Mouse (Mus musculus) large intestine, adult 2 months (tissue): ENCODE results near the gene Ikzf3. TPM values are rescaled to one million over a fixed set of nuclear protein-coding genes. Genes with fewer than 3 reads are reported as not detected.

Source experiments
- DNase-seq: peaks from one replicate; pipeline ENCODE4 v3.0.0-alpha.2; 2012; ENCODE audit warnings: low read depth, low spot score
- WGBS: fragments of 180-500 bp; shearing (Covaris S2); methylation state at CpG from one replicate; pipeline ENCODE4 v1.1.7; 2018; 5-methylcytosine and 5-hydroxymethylcytosine counted together
- polyA plus RNA-seq: library from polyadenylated mRNA; depleted of rRNA; stranded (reverse); fragments of >200 nt; gene quantifications from 2 replicates; pipeline ENCODE4 v1.2.3, GENCODE M21; 2012

The Ikzf3 gene
- polyA plus RNA-seq, 1 experiment = 8.1 TPM

DNA sequence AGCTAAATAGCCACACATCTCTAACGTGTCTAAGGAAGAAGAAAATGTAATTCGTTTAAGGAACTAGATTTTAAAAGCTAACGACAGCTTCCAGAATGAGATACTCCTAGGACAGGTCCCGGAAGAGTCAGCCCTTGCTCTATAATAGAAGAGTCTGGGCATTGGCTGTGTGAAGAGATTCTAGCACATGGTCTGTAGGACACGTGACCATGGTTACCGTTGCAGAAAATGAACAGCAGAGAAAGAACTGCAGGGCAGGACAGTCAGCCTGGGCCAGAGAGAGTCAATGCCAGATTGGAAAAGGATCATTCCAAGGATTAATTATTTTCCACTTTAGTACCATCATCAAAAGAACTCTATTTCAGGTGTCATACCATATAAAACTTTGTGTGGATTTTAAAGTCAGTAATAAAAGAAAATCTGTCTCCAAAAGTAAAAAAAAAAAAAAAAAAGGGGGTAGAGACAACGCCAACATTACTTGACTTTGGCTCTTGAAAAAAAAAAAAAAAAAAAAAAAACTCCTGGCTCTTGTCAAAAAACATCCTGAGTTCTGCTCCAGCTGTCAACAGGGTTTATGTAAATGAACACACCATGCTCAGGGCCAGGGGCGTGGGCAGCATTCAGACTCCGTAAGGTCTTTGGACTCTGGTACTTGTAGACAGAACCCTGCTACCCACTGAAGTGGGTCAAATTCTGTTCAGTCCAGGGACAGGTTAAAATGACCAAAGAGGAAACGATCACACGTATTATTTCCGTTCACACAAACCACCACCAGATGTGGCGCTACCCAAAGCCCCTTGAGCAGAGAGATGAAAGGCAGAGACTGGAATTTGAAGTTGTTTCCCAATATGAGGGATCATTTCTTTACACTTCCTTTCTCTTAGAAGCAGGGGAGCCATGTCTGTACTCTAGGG lies 66.5 kb downstream of the Ikzf3 start:
- WGBS = 67% methylated on average over 13 of the region's 13 CpGs
- DNase-seq = no peak

DNA sequence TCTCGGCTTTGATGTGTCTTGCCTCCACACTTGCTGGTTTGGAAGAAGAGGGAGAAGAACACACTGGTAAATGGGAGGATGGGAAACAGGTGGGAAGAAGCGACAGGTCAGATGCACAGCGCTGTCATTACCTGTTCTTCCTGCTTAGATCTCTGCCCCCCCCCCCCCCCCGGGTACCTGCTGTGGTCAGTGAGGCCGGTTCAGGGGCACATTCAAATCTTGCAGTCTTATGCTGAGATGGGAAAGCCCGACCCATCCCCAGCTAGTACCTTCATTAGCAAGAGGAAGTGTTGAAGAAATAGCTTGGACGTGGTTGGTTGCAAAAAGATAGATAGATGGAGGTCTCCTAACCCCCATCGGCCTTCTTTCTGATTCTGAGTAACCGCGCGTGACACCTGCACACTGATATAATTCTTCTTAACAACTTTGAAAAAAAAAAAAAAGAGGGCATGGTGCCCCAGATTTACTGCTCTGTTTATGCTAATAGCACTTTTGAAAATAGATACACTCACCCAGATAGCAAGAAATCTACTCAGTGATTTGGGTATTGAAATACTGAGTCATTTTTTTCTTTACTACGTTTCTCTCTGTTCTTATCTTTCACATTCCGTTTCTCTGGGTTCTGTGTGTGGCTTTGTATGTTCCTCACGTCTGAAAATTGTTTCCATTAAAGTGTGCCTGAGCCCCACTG lies 68.7 kb downstream of the Ikzf3 start:
- no peak for DNase-seq
- WGBS = 65% methylated on average over 14 of the region's 14 CpGs

DNA sequence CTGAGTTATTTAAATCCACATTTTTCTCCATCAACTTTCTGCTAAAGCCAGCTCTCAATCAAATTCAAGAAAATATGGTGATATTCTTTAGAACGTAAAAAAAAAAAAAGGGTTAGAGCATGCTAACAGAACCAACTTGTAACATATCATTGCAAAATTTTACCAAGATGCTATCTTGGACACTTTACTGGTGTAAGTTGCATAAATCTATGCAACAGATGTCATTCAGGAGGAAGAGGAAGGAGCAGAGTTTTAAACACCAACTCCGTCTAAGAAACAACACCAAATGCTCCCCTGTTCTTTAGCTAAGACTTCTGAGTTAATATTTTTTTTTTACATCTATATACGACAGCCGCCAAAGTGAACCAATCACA lies 69.4 kb downstream of the Ikzf3 start:
- DNase-seq = no peak
- WGBS = 52% methylated on average over 4 of the region's 4 CpGs

DNA sequence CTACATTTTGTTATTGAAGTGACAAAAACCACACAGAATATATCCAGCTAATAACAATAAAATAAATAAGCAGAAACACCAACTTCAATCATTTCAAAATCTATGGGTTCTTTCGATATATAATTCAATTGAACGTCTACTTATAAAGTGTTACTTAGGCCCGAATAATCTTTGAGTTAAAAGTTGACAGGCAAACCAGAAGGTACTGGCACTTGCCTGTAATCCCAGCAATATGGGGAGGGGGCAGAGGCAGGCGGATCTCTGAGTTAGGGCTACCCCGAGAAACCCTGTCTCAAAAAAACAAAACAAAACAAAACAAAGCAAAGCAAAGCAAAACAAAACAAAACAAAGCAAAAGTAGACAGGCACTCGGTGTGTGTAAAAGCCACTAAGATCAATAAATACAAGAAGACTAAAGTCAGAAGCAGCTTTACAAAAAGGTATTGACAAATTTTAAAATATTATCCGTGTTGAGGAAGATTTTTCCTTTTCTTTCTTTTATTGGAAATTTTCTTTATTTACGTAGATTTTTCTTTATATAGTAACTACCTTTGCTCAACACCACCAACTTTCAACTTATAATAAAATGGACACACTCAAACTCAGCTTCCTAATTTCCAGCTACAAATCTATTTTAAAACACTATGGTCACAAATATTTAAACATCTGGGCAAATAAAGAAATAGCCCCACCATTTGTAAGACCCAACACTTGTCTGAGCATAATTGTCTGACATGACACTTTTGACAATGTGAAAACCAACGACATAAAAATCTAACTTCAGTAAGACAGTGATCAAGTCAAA lies 70.0 kb downstream of the Ikzf3 start:
- WGBS = 80% methylated on average over 9 of the region's 9 CpGs

DNA sequence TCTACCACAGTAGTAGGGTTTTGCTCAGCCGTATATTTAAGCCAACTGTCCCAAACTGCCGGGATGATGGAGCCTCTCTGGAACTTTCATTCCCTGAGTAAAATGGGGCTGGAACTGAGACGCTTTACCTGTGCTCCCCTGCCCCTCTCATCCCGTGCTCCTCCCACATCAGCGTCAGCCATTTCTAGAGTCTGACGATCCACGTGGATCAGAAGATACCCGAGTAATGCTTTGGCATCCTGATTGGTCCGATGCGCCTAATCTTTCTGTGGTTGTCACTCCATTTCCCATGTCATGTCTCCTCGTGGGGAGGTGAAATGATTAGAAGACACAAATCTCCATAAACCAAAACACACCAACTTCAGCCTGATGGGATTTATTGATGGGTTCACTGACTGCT lies 70.9 kb downstream of the Ikzf3 start:
- DNase-seq = no peak
- 83% methylated on average over 11 of the region's 11 CpGs for WGBS

More for the DNA sequence above, 70.0 kb downstream of the Ikzf3 start:
- no peak for DNase-seq

DNA sequence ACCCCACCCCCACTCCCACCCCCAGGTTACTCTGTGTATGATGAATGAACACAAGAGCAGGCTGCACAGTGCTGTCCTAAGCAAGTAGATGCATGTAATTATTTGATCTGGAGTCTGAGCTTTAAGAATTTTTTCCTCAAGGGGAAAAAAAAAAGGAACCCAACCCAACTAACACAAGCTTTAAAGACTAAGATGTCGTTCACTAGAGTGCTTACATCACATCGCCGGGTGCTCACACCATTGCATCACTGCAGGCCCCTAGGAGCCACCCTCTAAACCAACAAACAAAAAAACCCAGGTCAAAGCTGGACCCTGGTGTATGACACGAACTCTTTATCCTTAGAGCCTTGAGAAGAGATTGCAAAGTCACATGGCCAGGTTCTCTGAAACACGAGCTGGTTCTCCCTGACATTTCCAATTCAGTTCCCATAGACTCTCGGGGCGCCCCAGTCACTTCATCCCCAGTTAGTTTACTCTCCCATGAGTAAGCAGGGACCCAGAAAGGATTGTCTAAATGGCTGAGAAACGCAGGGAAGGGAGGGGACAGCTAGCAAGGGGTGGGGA lies 71.8 kb downstream of the Ikzf3 start:
- WGBS = 41% methylated on average over 8 of the region's 8 CpGs
- DNase-seq = no peak

DNA sequence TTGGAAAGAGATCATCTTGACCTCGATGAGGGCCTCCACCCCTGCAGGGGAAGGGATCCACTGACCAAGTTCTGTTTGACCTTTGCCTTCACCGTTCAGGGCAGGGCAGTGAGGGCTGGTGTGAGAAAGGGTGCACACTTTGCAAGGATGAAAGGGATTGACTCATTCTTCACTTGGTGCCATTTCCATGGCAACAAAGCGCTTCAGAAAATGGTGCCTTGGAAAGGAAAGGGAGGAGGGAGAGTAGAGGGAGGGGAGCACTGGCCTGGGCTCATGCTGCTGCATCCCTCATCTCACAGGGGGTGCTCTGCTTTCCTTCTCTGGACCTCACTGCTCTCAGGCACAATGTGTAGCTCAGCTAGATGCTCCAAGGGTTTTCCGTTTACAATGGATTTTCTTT lies 73.1 kb downstream of the Ikzf3 start:
- 50% methylated on average over 4 of the region's 4 CpGs for WGBS
- no peak for DNase-seq

DNA sequence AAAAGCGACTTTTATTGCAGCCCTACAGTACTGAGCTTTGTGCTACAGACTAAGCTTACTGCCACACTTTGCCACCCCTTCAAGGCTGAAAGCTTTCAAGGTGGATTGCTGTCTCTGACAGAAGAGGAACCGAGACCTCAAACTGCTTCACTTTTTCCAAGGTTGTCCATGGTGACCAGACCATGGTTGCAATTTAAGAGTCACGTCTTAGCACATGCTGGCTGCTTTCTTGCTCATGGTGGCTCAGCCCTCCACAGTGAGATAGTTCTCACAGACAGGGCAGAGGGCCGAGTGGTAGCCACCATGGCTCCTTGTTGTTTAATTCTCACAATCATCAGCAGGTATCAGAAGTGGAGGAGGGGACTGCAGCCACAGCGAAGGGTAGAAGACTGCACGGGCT lies 75.0 kb downstream of the Ikzf3 start:
- 65% methylated on average over 6 of the region's 6 CpGs for WGBS
- no peak for DNase-seq

DNA sequence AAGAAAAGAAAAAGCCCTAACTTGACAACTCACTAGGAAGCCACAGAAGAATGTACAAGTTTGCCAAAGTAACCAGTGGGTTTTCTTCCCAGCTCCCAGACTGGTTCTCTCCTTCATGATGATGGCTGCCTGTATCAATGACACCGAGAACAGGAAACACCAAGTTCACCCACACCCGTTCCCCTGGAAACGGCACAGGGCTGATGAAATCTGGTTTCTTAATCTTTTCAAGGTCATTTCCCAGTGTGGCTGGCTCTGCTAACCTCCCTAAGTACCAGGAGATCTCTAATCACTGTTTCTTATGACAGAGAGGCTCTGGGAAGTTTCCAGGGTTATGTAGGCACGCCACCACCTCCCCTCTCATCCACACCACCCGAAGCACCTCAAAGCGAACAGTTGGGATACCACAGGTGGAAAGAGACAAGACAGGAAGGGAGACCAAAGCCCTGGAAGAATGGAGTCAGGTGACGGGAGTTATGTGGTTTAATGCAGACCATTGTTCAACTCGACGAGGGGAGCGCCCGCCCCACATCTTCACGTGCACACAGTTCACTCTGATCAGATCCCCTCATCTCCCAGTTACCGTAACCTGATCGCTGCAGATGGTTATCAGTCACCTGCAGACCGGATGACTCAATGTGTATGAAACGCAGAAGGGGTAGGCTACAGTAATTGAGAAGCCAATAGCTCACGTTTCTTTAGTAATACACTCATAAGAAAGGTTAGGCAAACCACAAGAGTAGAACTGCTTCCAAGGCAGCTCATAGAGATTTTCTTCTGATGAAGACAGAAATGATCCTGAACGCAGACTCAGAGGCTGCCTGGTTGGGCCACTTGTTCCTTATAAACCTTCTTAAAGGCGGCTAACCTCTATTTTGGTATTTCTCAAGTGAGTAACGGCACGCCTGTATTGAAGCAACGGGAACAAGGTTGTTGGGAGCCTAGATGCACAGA lies 75.8 kb downstream of the Ikzf3 start:
- WGBS = 44% methylated on average over 22 of the region's 22 CpGs
- no peak for DNase-seq

DNA sequence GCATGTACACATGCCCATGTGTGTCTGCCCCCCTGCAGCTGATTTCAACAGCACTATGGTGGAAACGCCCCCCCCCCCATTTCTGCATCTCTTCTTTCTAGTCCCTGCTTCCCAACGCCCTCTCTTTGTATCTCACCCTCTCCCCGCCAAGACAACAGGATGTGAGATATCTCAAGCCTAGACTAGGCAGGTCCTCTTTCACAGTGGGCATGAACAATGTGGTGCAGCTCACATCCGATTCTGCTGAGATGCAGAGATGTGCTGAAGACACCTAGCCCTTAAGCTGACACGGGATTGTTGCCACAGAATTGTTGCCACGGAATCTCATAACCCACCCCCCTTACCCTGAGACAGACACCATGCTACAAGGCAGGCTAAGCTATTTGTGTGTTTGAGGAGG lies 81.3 kb downstream of the Ikzf3 start:
- DNase-seq = no peak
- WGBS = 67% methylated on average over 6 of the region's 6 CpGs

DNA sequence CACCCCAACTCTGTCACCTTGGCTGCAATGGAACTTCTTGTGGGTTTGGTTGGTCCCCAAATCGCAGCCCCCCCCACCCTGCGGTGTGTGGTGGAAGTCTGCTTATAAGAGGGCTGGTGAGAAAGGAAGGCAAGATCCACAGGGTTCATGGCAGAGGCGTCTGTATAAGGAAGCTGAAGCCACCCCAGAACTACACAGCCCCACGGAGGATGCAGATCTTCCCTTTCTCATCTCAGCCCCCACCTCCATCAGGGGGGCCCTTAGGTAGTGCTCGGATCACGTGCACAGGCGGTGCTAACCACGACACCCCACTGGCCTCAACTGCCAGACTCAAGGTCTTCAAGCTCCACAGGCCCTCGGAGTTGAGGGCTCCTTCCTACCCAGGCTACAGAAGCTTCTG lies 81.9 kb downstream of the Ikzf3 start:
- WGBS = 70% methylated on average over 9 of the region's 9 CpGs
- no peak for DNase-seq

DNA sequence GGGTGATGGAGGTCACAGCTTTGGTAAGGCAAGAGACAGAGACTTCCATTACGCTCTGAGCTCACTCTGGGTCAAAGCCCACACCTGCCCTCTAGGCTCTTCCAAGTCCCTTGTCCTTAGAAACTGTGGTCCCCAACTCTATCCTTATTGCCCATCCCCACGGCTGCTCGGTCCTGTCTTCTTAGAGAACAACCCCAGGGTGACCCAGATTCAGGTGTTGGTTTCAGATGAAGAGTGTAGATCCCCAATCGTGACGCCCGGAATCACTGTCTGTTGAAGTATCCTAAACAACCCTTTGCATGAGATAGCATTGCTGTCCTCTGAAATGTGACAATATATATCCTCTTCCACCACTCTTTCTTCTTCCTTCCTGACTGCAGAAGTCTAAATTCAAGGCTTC lies 83.6 kb downstream of the Ikzf3 start:
- DNase-seq = no peak
- 87% methylated on average over 6 of the region's 6 CpGs for WGBS

DNA sequence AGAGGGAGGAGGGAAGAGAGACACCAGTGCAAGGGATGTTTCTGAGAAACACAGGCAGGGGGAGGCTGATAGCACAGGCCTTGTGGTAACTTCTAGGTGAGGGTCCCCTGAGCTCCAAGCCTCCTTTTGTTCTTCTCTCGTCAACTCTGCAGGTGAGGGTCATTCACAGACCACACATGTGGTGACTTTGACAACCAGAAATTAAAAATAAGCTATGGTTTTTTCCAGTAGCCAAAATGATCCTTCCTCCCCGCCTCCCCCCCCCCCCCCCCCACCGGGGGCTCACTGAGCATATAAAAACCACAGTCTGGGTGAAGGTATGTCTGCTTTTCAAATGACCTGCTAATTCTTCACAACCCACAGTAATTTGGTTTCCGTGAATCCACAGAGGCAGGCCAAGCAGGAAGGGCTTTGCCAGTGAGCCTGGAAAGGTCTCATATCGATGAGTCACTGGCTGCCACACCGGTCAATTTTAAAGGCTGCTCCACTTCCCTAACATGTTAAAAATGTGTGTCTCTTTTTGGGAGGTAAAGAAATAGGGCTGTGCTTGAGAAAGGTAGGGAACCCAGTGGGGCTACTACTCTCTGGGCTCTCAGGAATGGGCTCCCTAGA lies 84.6 kb downstream of the Ikzf3 start:
- no peak for DNase-seq
- WGBS = 28% methylated on average over 6 of the region's 6 CpGs

DNA sequence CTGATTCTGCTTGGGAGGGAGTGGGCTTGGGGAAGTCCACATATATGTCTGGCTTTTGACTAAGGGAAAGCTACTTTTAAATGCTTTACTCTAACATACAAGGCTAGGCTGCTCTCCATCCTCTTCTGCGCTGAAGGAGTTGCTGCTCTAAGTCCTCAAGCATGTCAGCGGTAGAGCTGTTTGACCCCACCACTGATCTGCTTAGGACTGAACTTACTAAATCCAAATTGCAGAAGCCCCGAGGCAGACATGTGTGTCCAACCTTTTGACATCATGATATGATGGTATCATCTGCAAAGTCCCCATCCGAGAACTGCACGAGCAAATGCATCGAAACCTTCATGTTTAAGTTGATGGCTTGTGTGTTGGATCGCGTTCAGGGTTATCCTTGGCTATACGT lies 86.0 kb downstream of the Ikzf3 start:
- DNase-seq = no peak
- 83% methylated on average over 9 of the region's 9 CpGs for whole genome bisulfite sequencing

DNA sequence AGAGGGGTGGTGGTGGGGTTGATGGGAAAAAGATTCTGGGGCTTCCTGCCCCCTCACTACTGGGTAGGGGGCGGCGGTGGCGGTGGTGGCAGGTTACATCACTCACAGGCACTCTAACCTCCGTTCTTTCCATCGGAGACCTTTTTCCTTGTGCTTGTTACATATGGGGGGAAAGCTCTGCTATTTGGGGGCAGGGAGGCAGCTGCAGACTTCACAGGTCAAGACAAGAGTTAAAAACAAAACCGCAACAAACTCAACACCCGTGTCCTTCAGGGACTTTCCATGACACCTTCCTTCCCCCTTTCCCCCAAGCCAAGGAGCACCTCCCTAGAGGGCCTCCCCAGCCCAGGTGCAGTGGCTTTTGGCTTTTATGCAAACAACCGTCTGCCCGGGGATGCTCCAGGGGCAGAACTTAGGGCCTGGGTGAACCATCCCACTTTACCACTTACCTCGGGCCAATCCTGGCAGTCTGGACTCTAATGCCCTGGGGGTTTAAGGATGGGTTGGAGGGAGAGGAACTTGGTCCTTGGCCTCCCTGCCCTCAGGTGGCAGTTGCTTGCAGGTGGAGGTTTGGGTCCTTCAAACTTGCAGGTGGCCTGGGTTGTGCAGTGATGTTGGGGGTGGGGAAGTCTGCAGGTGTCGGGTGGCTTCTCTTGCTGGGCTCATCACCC lies 86.6 kb downstream of the Ikzf3 start:
- 28% methylated on average over 11 of the region's 11 CpGs for WGBS
- DNase-seq = no peak

DNA sequence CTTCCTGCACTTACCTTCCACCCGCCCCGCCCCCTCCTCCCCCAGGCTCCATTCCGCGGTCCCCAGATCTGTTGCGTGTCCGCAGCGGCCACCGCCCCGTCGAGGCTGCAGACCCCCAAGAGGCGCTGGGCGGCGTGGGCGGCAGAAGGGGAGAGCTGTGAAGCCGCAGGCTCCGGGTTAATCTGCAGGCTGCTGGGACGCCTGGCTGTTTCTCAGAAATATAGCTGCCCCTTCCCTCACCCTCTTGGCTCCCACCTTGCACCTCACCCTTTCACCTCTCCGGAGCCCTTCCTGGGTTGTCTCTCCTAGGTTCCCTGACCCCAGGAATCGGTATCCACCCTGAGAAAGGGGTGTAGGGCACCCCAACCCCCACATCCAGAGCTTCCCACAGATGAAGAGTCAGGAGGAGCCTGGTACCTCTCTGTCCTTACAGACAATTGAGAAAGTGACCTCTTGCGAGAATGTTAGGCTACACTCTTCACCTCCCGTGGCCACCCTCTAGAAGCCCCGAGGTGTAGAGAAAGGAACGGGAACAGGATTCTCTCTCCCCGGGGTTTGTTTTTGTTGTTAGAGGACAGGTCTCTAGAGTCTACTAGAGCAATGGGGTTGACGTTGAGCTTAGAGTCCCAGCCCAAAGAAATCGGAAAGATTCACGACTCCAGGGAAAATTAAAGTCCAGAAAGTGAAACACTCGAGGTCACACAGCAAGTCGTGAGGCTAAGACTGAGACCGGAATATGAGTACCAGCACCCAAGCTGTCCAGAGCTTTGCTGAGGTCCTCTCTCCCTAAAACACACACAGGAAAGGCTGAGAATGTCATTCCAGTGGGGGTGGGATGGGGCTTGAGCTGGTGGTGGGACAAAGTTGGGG lies 87.5 kb downstream of the Ikzf3 start:
- WGBS = 5% methylated on average over 30 of the region's 30 CpGs
- no peak for DNase-seq
